Mouse (Mus musculus): ENCODE measurements at regions not wholly inside any gene's neighbourhood (a gene's known extent, or its start where the extent isn't known, plus 50 kb on each side); places are given as distances from the start of the nearest gene placed in this dataset.
"Not testable (repeated sequence)": the region's sequence is repeated elsewhere in the genome, so short reads cannot be mapped to it uniquely, and the experiment has no call there.

DNA sequence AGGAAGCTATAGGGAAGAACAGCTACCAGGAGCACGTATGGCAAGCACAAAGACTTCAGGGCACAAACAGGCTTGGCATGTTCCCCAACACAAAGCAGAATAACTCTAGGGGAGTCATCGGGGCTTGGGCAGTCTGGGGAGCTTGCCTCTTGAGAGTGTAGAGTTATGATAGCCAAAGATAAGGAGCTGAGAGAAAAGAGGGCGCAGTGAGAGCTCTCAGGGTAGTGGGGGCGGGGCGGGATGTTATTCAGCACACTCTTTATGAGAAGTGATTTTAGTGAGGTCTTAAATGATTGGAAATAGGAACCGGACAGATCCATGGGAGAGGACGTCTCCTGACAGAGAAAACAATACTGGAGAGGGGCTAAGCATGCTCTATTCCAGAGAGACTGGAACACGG, 466.4 kb upstream of the Smim15 start:
- no peak for DNase-seq

DNA sequence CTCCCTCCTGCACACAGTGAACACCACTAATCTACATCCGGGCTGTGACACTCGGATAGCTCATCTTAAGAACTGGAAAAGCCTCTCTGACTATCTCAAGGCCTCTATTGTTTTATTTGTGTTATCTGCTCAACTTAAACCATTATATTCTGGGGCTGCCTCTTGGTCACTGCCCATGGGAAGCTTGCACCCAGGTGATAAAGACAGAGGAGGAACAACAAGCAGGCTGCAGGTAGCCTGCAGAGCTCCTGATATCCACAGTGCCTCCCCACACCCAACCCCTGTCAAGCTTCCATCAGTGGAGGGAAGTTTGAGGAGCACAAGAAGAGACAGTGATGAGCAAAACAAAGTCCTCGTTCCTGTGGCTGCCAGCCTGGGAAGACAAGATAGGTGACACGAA, 467.0 kb upstream of the Smim15 start:
- no peak for DNase-seq

DNA sequence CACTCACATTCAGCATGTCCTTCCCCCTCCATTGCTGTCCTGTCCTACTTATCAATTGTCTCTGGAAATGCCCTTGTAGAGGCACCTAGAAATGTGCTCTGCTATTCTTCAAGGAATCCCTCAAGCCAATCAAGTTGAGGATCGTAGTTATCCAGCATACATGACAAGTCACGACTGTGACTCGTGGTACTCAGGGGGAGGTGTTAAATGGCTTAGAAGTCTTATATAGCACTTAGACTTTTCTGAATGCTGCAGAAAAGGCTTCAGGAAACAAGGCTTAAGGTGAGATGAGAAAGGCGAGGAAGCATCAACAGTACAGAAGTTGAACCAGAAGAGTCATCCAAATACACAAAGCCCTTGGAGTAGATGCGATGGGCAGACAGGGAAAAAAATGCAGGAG, 467.5 kb upstream of the Smim15 start:
- DNase-seq = no peak

GRCm38 (mm10) chr13:107575025-107575424, 469.2 kb upstream of the Smim15 start:
- DNase-seq = no peak

GRCm38 (mm10) chr13:107573499-107574355, 470.5 kb upstream of the Smim15 start:
- no peak for DNase-seq

DNA sequence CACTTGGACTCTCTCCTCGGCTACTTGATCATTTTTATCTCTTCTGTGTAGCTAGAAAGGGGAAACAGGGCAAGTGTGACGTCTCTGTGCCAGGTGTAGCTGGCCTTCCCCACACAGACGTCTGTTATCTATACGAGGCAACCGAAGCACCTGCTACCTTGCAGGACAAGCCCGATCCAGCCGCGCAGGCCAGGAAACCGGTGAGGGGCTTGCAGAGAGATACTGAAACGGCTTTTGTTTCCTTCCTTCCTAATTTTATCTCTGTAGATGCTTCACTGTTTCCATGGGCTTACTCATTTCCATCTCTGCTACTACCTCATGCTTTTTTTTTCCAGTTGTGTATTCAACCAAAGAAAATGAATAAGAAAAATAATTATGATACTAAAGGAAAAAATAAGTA, 472.7 kb upstream of the Smim15 start:
- no peak for DNase-seq

GRCm38 (mm10) chr13:107569477-107569876, 474.8 kb upstream of the Smim15 start:
- DNase-seq = no peak

DNA sequence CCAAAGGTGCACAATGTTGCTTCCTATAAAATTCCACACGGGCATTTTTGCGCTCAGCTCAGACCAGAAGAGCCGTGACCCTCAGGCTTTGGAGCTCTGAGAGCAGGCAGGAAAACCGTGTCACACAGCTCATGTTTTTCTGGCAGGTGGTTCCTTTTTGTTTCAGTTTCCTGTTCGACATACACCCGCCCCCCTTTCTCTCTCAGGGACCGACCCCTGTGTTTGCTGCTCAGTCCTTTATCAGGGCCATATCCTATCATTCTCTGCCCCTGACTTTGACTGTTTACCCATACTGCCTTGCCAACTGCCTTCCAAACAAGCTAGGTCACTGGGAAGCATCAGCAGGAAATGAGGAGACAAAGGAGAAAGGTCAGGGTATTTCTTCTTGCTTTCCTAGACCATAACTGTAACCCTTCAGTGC, 475.5 kb upstream of the Smim15 start:
- DNase-seq = peak; percentile 5

GRCm38 (mm10) chr13:107562463-107562862, 481.8 kb upstream of the Smim15 start:
- no peak for DNase-seq

DNA sequence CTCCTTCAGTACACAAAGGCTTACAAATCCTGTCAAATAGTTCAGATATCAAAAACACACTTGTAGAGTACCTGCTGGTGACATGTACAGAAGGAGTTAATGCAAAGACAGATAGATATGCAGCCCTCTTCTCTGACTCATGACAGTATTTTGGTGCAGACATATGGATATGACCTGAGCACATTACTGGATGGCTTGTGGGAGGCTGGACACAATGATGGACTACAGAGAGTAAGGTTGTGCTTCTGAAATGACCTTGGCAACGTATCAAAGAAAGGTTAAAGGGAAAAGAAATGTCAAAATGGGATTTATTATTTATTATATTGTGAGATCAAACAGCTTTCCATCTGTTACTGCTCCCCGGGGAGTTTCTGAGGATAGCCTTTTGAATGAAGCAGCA, 482.7 kb upstream of the Smim15 start:
- no peak for DNase-seq

DNA sequence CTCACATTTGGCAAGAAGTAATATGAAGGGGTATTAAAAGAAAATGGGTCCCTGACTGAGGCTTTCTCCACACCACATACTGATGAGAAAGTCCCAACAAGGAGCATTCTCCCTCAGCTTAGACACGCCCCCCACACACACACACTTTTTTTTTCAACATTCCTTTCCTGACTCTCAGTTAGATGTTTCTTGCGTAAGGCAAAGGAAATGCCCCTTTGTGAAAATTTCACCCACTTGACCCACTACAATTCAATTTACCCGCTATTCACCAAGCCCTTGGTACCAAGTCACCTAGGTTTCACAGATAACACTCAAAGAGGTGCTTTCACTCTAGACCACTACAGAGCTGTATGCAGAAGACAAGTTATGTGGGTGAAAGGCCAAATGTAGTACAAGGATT, 488.3 kb upstream of the Smim15 start:
- no peak for DNase-seq

- no peak for DNase-seq
Observed at GRCm38 (mm10) chr13:107554091-107554490, 490.2 kb upstream of the Smim15 start.

DNA sequence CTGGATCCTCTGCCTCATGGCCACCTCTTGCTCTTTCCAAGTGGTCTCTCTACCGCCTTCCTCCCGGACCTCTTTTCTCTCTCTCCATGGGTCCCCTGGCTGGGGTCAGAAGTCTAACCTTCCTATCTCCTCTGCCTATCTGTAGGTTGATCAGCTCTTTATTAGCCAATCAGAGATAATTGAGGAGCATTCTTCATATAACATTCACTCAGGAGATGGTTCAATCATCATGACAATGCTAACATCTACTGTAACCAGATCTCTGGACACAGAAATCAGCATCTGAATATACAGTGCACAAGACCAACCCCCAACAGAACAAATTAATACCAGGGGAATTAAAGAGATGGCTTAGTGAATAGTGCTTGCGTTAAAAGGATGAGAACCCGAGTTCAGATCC, 492.1 kb upstream of the Smim15 start:
- DNase-seq = no peak

DNA sequence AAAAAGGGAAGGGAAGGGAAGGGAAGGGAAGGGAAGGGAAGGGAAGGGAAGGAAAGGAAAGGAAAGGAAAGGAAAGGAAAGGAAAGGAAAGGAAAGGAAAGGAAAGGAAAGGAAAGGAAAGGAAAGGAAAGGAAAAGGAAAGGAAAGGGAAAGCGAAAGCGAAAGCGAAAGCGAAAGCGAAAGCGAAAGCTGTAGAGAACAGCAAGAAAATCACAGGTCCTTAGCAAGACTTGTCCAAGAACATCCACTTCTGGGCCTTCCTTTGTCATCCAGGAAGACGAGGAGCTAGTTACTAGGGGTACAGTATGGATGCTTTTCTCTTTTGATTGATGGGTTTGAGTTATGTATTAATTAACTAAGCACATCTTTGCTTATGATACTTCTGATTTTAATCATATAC, 494.3 kb upstream of the Smim15 start:
- not testable (repeated sequence) for DNase-seq

GRCm38 (mm10) chr13:107547073-107547472, 497.2 kb upstream of the Smim15 start:
- no peak for DNase-seq

- no peak for DNase-seq
Observed at GRCm38 (mm10) chr13:107546181-107546900, 497.9 kb upstream of the Smim15 start.

DNA sequence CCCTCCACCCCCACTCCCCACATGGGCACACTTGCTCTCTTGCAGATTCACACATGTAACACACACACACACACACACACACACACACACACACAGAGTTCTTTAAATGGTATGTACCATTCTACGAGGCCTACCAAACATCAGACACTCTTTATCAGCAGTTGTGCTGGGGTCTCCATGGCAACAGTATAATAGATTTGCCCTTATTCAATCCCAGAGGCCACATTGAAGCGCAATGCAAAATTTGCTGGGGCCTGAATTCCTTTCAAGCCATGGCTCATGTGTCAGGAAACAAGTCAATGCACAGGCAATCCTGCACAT, 502.7 kb upstream of the Smim15 start:
- no peak for DNase-seq

- no peak for DNase-seq
Observed at GRCm38 (mm10) chr13:107540784-107541634, 503.2 kb upstream of the Smim15 start.

GRCm38 (mm10) chr13:107540305-107540704, 503.9 kb upstream of the Smim15 start:
- no peak for DNase-seq

DNA sequence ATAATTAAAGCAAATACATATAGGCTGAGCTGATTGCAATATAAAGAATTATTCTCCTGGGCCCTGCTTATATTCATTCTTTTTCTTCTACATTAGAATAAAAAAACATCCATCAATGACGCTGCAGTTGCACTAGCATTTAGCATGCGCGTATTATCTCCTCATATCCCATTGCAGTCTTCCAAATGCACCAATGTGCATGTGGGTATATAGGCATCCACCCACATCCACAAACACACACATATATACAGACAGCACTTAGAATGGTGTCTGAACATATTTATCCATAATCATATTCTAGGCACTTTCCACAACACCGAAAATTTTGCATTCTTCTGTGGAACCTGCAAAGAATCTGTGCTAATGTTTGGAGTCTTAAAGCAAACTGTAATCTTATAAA, 504.4 kb upstream of the Smim15 start:
- DNase-seq = no peak

DNA sequence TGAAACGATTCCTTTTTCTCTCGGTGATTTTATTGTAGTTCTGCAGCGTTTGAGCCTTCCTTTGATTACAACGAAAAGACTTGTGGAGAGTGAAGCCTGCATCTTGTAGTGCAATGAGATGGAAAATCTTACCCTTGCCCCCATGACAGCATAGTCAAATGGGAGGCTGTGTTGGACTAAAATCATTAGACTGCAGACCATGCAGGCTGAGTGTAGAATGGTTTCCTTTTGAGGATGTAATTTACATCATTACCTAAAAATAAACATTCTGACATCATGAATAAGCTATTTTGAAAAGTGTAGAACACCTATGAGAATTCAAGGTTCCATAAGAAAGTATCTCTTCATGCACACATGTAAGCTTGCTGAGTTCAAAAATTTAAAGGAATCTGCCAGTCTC, 504.9 kb upstream of the Smim15 start:
- DNase-seq = no peak

DNA sequence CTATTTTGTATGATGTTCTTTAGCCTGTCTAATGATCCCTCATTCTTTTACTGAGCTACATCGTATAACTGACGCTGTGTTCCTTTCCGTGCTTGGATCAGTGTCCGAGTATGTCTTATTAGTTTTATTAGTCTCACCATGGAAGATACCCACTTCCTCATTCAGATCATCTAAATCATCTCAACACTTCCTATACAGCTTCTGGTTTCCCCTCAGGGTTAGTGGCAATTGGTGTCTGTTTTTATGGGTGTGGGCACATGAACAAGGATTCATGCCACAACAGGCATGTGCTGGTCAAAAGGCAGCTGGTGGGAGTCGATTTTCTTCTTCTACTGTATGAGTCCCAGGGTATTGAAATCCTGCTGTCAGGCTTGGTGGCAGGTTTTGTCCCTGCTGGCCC, 509.0 kb upstream of the Smim15 start:
- DNase-seq = no peak

- DNase-seq = no peak
Observed at GRCm38 (mm10) chr13:107533323-107533722, 510.9 kb upstream of the Smim15 start.
